Mouse (Mus musculus): ENCODE measurements at regions not wholly inside any gene's neighbourhood (a gene's known extent, or its start where the extent isn't known, plus 50 kb on each side); places are given as distances from the start of the nearest gene placed in this dataset.

DNA sequence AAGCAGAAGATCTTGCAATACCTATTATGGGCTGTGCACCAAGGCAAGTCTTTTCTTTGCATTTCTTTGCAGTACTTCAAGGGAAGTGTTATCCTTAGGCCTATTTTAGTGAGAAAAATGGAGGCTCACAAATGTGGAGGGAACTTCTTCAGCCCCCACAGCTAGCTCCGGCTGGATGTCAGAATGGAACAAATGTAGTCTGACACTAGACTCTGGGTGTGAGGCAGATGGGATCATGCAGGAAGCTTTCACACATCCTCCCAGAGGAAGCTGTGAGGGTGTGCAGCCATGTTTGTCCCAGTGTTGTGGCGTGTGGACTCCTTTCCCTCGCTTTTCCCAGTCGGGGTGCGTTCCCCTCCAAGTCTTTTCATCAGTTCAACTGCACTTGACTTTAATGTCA is 268.0 kb downstream of the Gm11011 start:
- no peaks in the 10 kb centered on the region for H3K36me3 ChIP-seq (ENCODE audit: control insufficient read depth, insufficient read depth, low read length)
- ATAC-seq (ENCODE audit: low FRiP score) (no peak), DNase-seq (ENCODE audit: low spot score, missing footprints) (no peak)
- 87% methylated on average over 5 of the region's 5 CpGs for WGBS
- H3K4me1 ChIP-seq (ENCODE audit: control insufficient read depth, insufficient read depth, low read length), result peaks cover under 1% of the 10 kb centered on the region; the same call in 1 of the 2 replicates
- H3K4me2 ChIP-seq, result no peak overlapping the region
- no peak overlapping the region for H3K9ac ChIP-seq (ENCODE audit: low read length)
- H3K4me3 ChIP-seq (ENCODE audit: low read depth, low read length), result no peak overlapping the region
- no peaks in the 10 kb centered on the region for H3K27me3 ChIP-seq (ENCODE audit: control insufficient read depth, insufficient read depth, low read length)
- H3K27ac ChIP-seq (ENCODE audit: low read depth, low read length), result no peak overlapping the region
- no peaks in the 10 kb centered on the region for H3K9me3 ChIP-seq (ENCODE audit: control insufficient read depth, low read length)

DNA sequence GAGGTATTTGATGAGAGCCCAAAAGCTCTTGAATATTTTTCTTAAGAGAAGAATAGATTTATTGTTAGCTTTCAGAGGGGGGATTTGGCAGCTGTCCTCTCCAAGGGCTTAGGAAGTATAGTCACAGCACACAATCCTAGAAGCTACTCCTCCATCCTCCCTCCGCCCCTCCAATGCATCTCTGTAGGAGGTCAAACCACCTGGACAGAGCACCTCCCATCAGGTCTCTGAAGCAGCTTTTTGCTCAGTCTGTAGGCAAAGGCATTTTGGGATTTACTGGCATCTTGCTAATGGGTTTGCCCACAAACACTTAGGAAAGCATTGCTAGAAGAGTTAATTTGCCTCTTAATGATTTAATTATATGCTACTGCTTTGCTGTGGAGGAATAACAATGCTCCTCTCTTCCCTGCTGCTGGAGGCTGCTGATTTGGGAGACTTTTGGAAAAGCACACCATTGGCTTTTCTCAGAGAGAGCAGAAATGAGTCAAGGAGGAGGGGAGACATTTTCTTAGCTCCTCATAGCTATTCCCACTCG is 273.1 kb downstream of the Gm11011 start:
- Histone ChIP-seq H3K4me1 (ENCODE audit: control insufficient read depth, insufficient read depth, low read length) (peaks cover 2% of the 10 kb centered on the region; the same call in 1 of the 2 replicates), H3K27me3 (ENCODE audit: control insufficient read depth, insufficient read depth, low read length) (no peaks in the 10 kb centered on the region), H3K4me3 (ENCODE audit: low read depth, low read length) (no peak overlapping the region), H3K9ac (ENCODE audit: low read length) (no peak overlapping the region), H3K9me3 (ENCODE audit: control insufficient read depth, low read length) (no peaks in the 10 kb centered on the region), H3K4me2 (no peak overlapping the region), H3K36me3 (ENCODE audit: control insufficient read depth, insufficient read depth, low read length) (no peaks in the 10 kb centered on the region), H3K27ac (ENCODE audit: low read depth, low read length) (no peak overlapping the region)
- 32% methylated on average over 2 of the region's 2 CpGs for WGBS
- ATAC-seq (ENCODE audit: low FRiP score) (no peak), DNase-seq (ENCODE audit: low spot score, missing footprints) (no peak)

DNA sequence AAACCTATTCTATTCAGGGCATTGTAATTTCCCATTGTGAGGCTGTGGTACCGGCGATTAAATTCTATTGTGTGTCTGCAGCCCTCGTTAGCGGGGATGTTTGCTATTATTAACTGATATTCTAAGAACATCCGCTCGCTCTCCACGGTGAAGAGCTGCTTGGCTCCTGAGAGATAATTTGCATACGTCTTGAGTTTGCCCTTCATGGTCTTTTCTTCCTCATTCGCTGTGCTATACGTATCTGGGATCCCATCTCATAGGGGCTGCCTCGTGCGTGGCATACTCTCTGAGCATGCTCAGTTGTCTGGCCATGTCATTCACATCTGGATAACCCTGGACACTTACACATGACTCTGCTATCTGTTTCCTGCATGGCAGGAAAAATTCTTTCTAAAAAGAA is 275.7 kb downstream of the Gm11011 start:
- no peaks in the 10 kb centered on the region for H3K36me3 ChIP-seq (ENCODE audit: control insufficient read depth, insufficient read depth, low read length)
- H3K4me2 ChIP-seq, result no peak overlapping the region
- no peaks in the 10 kb centered on the region for H3K9me3 ChIP-seq (ENCODE audit: control insufficient read depth, low read length)
- H3K9ac ChIP-seq (ENCODE audit: low read length), result no peak overlapping the region
- DNase-seq (ENCODE audit: low spot score, missing footprints) (no peak), ATAC-seq (ENCODE audit: low FRiP score) (no peak)
- 51% methylated on average over 12 of the region's 12 CpGs for WGBS
- no peak overlapping the region for H3K4me3 ChIP-seq (ENCODE audit: low read depth, low read length)
- no peaks in the 10 kb centered on the region for H3K27me3 ChIP-seq (ENCODE audit: control insufficient read depth, insufficient read depth, low read length)
- H3K4me1 ChIP-seq (ENCODE audit: control insufficient read depth, insufficient read depth, low read length), result peaks cover 2% of the 10 kb centered on the region; the same call in 1 of the 2 replicates
- H3K27ac ChIP-seq (ENCODE audit: low read depth, low read length), result no peak overlapping the region

DNA sequence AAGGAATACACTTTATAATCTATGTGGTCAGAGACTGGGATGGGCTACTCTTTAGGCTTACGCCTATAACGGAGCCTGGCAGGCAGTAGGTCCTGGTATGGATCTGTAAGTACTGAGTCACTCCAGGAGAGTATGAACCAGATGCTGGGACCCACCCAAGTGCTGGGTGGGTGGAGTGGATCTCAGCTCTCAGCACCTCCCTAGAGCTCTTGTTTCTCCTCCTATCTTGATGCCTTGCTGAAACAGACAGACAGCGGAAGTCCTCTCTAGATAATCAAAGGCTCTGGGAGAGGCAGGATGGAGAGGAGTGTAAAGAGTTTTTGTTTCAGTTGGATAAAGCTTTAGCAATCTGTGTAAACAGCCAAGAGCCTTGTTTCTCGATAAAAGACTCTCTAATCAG is 276.2 kb downstream of the Gm11011 start:
- Histone ChIP-seq H3K4me1 (ENCODE audit: control insufficient read depth, insufficient read depth, low read length) (peaks cover 2% of the 10 kb centered on the region; the same call in 1 of the 2 replicates), H3K4me3 (ENCODE audit: low read depth, low read length) (no peak overlapping the region), H3K36me3 (ENCODE audit: control insufficient read depth, insufficient read depth, low read length) (no peaks in the 10 kb centered on the region), H3K4me2 (no peak overlapping the region), H3K9ac (ENCODE audit: low read length) (no peak overlapping the region), H3K27me3 (ENCODE audit: control insufficient read depth, insufficient read depth, low read length) (no peaks in the 10 kb centered on the region), H3K27ac (ENCODE audit: low read depth, low read length) (no peak overlapping the region), H3K9me3 (ENCODE audit: control insufficient read depth, low read length) (no peaks in the 10 kb centered on the region)
- WGBS, result 61% methylated on average over 4 of the region's 4 CpGs
- no peak for ATAC-seq (ENCODE audit: low FRiP score)
- no peak for DNase-seq (ENCODE audit: low spot score, missing footprints)

- Histone ChIP-seq H3K4me1 (ENCODE audit: control insufficient read depth, insufficient read depth, low read length) (no peaks in the 10 kb centered on the region), H3K9ac (ENCODE audit: low read length) (no peak overlapping the region), H3K27me3 (ENCODE audit: control insufficient read depth, insufficient read depth, low read length) (no peaks in the 10 kb centered on the region), H3K9me3 (ENCODE audit: control insufficient read depth, low read length) (no peaks in the 10 kb centered on the region; the same call in 1 of the 2 replicates), H3K4me3 (ENCODE audit: low read depth, low read length) (no peak overlapping the region), H3K27ac (ENCODE audit: low read depth, low read length) (no peak overlapping the region), H3K4me2 (no peak overlapping the region), H3K36me3 (ENCODE audit: control insufficient read depth, insufficient read depth, low read length) (no peaks in the 10 kb centered on the region)
- no peak for DNase-seq (ENCODE audit: low spot score, missing footprints)
- no peak for ATAC-seq (ENCODE audit: low FRiP score)
- WGBS, result 82% methylated on average over 3 of the region's 3 CpGs
These were observed 283.2 kb downstream of the Gm11011 start for GRCm38 (mm10) chr2:169304360-169304759.

- 92% methylated on average over 4 of the region's 4 CpGs for WGBS
- H3K4me2 ChIP-seq, result no peak overlapping the region
- no peaks in the 10 kb centered on the region for H3K9me3 ChIP-seq (ENCODE audit: control insufficient read depth, low read length)
- no peak overlapping the region for H3K4me3 ChIP-seq (ENCODE audit: low read depth, low read length)
- DNase-seq (ENCODE audit: low spot score, missing footprints), result no peak
- H3K4me1 ChIP-seq (ENCODE audit: control insufficient read depth, insufficient read depth, low read length), result peaks cover 5% of the 10 kb centered on the region
- ATAC-seq (ENCODE audit: low FRiP score), result no peak
- no peaks in the 10 kb centered on the region for H3K36me3 ChIP-seq (ENCODE audit: control insufficient read depth, insufficient read depth, low read length)
- no peak overlapping the region for H3K27ac ChIP-seq (ENCODE audit: low read depth, low read length)
- no peak overlapping the region for H3K9ac ChIP-seq (ENCODE audit: low read length)
- H3K27me3 ChIP-seq (ENCODE audit: control insufficient read depth, insufficient read depth, low read length), result no peaks in the 10 kb centered on the region
These were observed 286.6 kb downstream of the Gm11011 start for GRCm38 (mm10) chr2:169300966-169301365.

DNA sequence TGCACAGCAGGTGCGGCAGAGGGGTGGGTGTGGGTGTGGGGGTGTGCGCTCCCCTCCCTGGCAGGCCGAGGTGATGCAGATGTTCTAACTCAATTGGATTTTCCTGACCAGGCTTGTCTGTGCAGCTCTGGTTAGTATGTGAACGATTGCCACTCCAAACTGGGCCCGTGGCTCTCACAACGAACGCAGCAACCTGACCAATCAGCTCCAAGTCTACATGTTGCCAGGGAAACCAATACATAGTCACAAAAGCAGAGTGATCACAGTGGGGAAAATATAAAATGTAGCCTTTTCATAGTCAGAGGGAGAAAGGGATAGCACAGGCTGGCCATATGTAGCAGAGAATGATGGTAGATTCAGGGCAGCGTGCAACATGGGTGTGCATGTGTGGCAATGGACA is 287.1 kb downstream of the Gm11011 start:
- ATAC-seq (ENCODE audit: low FRiP score) (no peak), DNase-seq (ENCODE audit: low spot score, missing footprints) (no peak)
- Histone ChIP-seq H3K4me3 (ENCODE audit: low read depth, low read length) (no peak overlapping the region), H3K9me3 (ENCODE audit: control insufficient read depth, low read length) (no peaks in the 10 kb centered on the region), H3K27me3 (ENCODE audit: control insufficient read depth, insufficient read depth, low read length) (no peaks in the 10 kb centered on the region), H3K27ac (ENCODE audit: low read depth, low read length) (no peak overlapping the region), H3K4me1 (ENCODE audit: control insufficient read depth, insufficient read depth, low read length) (peaks cover 5% of the 10 kb centered on the region), H3K9ac (ENCODE audit: low read length) (no peak overlapping the region), H3K4me2 (no peak overlapping the region), H3K36me3 (ENCODE audit: control insufficient read depth, insufficient read depth, low read length) (no peaks in the 10 kb centered on the region)
- WGBS, result 91% methylated on average over 8 of the region's 8 CpGs

DNA sequence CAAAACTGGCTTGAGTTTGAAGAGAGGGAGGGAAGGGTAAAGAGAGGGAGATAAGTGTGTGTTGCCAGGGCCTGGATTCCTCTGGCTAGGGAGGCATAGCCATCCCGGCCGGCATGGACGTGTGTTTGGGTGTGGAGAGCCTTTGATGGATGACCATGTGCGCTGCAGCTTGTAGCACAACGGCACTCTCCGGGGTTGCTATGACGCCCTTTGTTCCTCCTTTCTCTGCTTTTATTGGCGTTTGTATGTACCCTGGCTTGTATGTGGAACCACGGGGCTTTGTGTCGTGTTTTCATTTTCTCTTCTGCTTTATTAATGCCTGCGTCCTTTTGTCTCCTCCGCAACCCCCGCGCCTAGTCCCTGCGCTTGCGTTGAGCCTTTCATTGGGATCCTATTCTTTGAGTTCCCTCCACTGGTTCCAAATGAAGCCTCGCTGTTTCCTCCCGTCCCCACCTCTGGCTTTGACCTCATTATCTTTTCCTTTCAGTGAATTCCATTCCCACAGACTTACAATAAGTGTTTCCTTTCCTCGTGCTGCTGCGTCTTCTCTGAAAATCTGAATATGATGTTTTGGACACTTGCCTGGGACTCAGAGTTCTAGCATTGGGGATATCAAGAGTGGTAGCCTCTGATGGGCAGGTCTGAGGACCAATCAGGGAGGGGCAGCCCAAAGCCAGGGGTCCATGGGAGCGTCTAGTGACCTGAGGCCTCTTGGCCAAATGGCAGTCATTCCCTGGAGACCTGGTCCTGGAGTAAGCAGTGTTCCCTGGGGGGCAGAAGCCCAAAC is 289.5 kb downstream of the Gm11011 start:
- Histone ChIP-seq H3K4me1 (ENCODE audit: control insufficient read depth, insufficient read depth, low read length) (peaks cover 9% of the 10 kb centered on the region), H3K36me3 (ENCODE audit: control insufficient read depth, insufficient read depth, low read length) (no peaks in the 10 kb centered on the region), H3K9me3 (ENCODE audit: control insufficient read depth, low read length) (no peaks in the 10 kb centered on the region), H3K4me2 (peak overlapping the region; percentile 49), H3K4me3 (ENCODE audit: low read depth, low read length) (peak overlapping the region; percentile 11; the same call in 1 of the 2 replicates), H3K27ac (ENCODE audit: low read depth, low read length) (peak overlapping the region; percentile 50), H3K27me3 (ENCODE audit: control insufficient read depth, insufficient read depth, low read length) (no peaks in the 10 kb centered on the region), H3K9ac (ENCODE audit: low read length) (peak overlapping the region; percentile 50; the same call in 1 of the 2 replicates)
- WGBS, result 15% methylated on average over 21 of the region's 21 CpGs
- ATAC-seq (ENCODE audit: low FRiP score), result peak; percentile 87
- DNase-seq (ENCODE audit: low spot score, missing footprints), result peak; percentile 95

DNA sequence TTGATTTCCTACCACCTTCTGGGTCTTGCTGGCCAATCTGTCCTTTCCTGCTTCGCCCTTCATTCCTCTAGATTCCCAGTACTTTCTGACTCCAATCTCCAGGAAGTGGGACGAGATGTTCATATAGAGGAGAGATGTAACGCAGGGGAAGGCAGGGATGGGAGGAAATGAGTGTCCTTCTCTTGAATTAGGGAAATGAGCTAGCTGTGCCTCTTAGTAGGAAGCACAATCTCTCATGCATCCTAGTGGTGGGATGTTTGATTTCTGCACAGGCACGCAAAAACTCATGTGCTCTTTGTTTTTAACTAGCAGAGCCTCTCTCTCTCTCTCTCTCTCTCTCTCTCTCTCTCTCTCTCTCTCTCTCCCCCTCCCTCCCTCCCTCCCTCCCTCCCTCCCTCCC is 290.3 kb downstream of the Gm11011 start:
- H3K4me2 ChIP-seq, result no peak overlapping the region
- ATAC-seq (ENCODE audit: low FRiP score), result no peak

More for the DNA sequence above, 290.3 kb downstream of the Gm11011 start:
- 78% methylated on average over 4 of the region's 4 CpGs for WGBS
- no peak overlapping the region for H3K4me3 ChIP-seq (ENCODE audit: low read depth, low read length)
- peaks cover 9% of the 10 kb centered on the region for H3K4me1 ChIP-seq (ENCODE audit: control insufficient read depth, insufficient read depth, low read length)
- H3K27me3 ChIP-seq (ENCODE audit: control insufficient read depth, insufficient read depth, low read length), result no peaks in the 10 kb centered on the region
- no peak overlapping the region for H3K27ac ChIP-seq (ENCODE audit: low read depth, low read length)
- H3K9me3 ChIP-seq (ENCODE audit: control insufficient read depth, low read length), result no peaks in the 10 kb centered on the region
- no peak overlapping the region for H3K9ac ChIP-seq (ENCODE audit: low read length)
- DNase-seq (ENCODE audit: low spot score, missing footprints), result no peak
- H3K36me3 ChIP-seq (ENCODE audit: control insufficient read depth, insufficient read depth, low read length), result no peaks in the 10 kb centered on the region
